Mouse (Mus musculus) urinary bladder, postnatal 36 days (tissue): Measurements from ENCODE around the gene Cbs.
"Not testable (repeated sequence)": the region's sequence is repeated elsewhere in the genome, so short reads cannot be mapped to it uniquely, and the experiment has no call there.

ENCODE experiments used
- DNase-seq, 2 experiments: peaks; one replicate each; pipeline ENCODE4 v3.0.0; 2022; ENCODE audit warnings: low spot score in 2 of 2, mixed read lengths in 1 of 2

The Cbs gene

DNA sequence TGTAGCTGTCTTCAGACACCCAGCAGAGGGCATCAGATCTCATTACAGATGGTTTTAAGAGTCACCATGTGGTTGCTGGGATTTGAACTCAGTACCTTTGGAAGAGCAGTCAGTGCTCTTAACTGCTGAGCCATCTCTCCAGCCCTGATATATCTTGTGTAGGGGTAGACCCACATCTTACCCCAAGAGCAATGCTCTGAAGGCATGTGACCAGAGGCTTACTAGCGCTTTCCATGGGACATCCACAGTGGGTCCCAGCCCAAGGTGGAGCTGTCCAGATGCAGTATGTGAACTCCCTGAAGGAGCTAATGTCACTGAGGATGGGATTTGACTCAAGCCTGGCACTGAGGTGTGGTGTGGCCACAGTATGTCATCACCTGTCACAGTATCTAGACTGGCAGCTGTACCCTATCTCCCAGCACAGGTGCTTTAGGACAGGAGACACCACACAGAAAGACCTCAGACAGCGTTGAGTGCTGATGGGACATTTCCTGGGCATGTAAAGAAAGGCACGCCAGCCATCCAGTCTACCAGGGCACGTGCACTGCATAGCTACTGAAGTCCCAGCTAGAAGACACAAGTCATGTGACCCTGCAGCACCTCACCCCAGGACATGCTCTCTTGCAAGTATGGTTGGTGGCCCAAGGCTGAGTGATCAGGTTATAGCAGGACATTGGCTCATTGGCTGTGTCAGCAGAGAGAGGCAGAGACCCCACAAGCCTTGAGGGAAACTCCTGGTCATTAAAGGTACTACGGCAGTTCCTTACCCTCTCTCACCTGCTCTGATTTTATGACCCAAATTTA lies 9.4 kb upstream of the Cbs start:
- DNase-seq: no peak

- no peak for DNase-seq
Observed at GRCm38 (mm10) chr17:31642913-31643312, 5.9 kb upstream of the Cbs start.

- DNase-seq: no peak
Observed at GRCm38 (mm10) chr17:31642331-31642730, 5.3 kb upstream of the Cbs start.

GRCm38 (mm10) chr17:31639651-31640050 lies 2.6 kb upstream of the Cbs start:
- no peak for DNase-seq

- DNase-seq: no peak
Observed at GRCm38 (mm10) chr17:31637866-31638570, 980 bp upstream of the Cbs start.

DNA sequence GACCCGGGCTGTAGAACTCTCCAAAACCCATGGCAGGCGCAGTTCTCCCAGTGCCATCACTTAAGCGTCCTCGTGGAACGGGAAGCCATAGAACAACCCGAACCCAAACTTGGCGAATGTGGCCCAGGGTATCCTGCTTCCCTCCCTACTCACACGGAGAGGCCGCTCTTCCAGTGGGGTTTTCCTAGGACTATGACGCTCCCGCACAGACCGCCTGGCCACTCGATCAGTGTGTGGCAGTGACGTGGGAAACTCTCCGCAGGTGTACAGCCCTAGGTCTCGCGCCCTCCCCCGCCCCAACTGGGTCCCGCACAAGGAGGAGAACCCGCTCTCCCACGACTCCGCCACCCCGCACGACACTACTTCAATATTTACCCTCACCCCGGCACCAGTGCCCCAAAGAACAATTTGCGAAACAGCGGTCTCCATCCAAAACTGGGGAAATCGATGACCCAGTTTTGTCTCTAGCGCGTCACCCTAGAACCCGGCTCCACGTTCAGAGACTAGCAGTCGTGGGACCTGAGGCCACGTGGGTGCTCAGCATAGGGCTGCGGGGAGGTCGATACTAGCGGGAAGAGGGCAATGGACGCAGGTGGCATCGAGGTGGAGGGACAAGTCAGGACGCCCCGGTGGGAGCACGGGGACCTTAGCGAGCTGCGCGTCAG lies 629 bp downstream of the Cbs start:
- DNase-seq: no peak

DNA sequence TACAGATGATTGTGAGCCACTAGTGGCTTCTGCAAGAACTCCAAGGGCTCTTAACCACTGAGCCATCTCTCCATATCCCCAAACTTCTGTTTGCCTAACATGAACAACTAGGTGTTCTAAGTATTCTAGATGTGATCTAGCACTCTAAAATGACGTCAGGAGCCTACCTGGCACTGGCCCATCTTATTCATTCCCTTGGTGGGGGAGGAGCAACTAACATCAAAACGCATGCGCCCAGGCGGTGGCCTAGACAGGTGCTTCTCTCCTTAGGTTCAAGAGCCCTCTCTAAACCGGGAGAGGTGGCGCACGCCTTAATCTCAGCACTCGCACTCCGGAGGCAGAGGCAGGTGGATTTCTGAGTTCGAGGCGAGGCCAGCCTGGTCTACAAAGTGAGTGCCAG lies 1.3 kb downstream of the Cbs start:
- DNase-seq: no peak

- no peak for DNase-seq
Observed at GRCm38 (mm10) chr17:31634896-31635295, 2.1 kb downstream of the Cbs start.

GRCm38 (mm10) chr17:31633007-31633406 lies 4.0 kb downstream of the Cbs start:
- no peak for DNase-seq

- no peak for DNase-seq
Observed at GRCm38 (mm10) chr17:31631081-31631800, 5.8 kb downstream of the Cbs start.

DNA sequence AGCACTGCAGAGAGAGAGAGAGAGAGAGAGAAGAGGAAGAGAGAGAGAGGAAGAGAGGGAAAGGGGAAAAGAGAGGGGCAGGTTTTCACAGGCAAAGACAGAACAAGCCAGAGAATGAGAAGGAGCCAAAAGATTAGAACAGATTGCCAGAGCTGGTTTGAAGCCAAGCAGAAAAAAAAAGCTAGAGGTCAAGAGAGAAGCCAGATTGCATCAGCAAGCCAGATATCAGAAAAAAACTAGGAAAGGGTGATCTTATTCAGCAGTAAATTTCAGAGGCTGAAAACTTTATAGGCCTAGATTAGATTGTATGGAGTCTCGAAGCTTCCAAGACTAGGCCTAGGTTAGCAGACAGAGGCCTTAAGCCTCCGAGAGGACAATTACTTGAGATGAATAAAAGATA lies 9.1 kb downstream of the Cbs start:
- DNase-seq: no peak

DNA sequence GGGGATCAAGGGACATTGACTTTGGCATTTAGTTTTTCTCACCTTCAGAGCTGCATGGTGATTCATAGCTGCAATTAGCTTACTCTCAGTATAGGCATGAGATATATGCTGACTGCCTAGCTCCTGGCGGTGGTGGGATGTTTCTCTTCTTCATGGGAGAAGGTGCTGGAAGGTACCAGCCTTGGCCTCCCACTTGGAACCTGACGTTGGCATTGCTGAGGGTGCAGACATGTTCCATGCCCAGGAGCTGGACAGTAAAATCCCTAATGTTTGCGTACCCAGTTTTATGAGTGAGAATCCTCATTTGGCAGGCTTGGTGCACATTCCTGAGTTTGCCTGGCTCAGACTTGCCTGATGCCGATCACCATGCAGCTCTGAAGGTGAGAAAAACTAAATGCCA lies 13.9 kb downstream of the Cbs start:
- DNase-seq: no peak

- DNase-seq: no peak
Observed at GRCm38 (mm10) chr17:31613086-31613755, 23.8 kb downstream of the Cbs start.

DNA sequence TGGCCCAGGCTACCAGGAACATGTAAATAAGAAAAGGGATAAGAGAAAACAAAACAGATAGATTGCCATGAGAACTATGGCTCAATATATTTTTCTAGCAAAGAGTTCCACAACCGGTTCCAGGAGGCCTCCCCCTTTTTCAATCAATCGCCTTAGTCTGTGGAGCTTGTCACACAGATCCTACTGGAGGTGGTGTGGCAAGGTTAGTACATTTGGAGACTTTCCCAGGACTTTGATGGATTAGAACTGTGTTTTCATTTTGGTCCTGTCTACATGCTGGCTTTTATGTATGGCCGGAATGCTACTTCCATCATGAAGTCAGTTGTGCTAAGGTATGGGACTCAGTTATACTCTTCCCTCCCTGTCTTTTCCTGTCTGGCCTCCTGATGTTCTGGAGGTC lies 27.1 kb downstream of the Cbs start:
- DNase-seq: no peak

DNA sequence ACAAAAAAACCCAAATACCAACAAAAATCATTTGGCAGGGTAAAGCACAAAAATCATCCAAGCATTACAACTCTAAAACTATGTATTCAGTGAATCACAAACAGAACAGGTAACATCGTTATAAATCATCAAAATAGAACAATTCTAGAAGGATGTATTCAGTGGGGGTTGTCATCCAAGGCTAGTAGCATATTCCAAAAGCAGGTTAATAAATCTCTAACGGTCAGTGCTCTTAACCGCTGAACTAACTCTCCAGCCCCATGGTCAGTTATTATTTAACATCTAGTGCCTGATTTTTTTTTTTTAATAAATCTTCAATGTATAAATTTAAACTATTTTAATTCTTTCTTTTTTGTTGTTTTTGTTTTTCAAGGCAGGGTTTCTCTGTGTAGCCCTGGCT lies 27.9 kb downstream of the Cbs start:
- not testable (repeated sequence) for DNase-seq

DNA sequence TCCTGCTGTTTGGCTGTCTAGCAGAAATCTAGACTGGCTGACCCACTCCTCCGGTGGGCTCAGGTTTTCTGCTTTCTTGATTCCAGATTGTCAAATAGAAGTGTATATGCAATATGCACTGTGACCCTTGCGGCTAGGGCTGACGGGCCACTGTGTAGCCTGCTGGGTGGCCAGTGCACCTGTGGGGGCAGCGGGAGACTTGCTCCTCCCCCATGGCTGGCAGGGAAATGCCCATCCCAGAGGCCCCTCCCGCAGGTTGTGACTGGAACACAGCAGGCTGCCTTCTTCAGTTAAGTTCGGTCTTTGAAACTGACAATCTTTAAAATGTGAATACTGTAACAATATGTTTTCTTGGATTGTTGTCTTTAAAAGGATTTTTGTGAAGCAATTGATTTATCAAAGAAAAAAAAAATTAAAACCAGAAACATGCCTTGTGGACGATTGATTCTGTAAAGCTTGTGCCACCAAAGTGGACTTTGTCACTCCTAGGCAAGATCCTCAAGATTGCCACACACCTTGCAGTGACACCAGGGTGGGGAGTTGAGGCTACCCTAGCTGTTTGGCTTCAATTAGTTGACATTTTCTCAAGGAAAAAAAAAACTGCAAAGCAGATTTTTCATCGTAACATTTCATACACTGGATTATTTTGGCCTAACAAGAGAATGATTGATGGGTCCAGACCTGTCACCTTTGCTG lies 29.6 kb downstream of the Cbs start:
- no peak for DNase-seq

GRCm38 (mm10) chr17:31606424-31606823 lies 30.6 kb downstream of the Cbs start:
- no peak for DNase-seq

- DNase-seq: no peak
Observed at GRCm38 (mm10) chr17:31598593-31598992, 38.4 kb downstream of the Cbs start.

DNA sequence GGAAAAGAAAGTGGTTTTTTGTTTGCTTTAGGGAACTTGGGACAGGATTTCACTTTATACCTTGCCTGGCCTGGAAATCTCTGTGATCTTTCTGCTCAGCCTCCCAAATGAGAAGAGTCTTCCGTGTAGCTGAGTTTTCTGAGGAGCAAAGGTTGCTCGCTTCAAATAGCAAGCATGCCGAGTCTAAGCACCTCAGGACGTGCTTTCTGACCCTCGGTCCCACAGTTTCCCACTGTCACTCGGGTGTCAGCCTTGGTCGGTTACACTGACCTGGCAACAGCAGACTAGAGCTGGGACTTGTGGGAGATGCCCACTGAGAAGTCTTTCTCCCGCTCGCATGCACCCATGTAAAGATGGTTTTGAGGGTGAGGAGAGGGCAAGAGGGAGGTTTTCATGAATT lies 39.1 kb downstream of the Cbs start:
- DNase-seq: no peak

DNA sequence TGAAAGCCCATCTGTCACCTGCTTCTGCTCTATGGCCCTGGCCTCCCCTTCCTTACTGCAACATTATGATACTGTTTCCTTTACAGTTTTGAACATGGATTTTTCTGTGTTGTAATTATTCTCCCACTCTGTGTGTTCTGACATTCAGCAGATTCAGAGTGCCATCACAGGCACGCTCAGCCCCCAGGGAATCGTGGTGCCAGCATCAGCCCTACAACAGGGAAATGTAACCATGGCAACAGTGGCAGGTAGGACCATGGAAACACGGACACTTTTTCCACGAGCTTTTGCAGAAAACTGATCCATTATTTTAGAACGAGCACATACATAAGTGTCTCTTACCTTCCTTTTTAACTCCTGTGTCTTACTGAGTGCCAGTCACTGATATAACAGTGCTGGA lies 42.0 kb downstream of the Cbs start:
- DNase-seq: no peak

- DNase-seq: peak in 1 of 2 experiments; percentile 15
Observed at GRCm38 (mm10) chr17:31594590-31594989, 42.4 kb downstream of the Cbs start.
